Mouse (Mus musculus): ENCODE results near the gene Selenoo. TPM values are rescaled to one million over a fixed set of nuclear protein-coding genes. Genes with fewer than 3 reads are reported as not detected.

The Selenoo gene
- polyA plus RNA-seq, 1 experiment: 13.7 TPM

GRCm38 (mm10) chr15:89127364-89127940, 38.6 kb downstream of the Selenoo start:
- Histone ChIP-seq H3K79me3 (ENCODE audit: low read depth) (peaks cover 4% of the 10 kb centered on the region), H3K36me3 (ENCODE audit: control insufficient read depth, insufficient read depth) (peaks cover 45% of the 10 kb centered on the region), H3K4me3 (ENCODE audit: insufficient read depth, poor library complexity, severe bottlenecking) (peak overlapping the region; percentile 49), H3ac (ENCODE audit: control insufficient read depth, insufficient read length, low read depth) (peak overlapping the region; percentile 88), H3K27me3 (ENCODE audit: control insufficient read depth, insufficient read depth, insufficient read length) (no peaks in the 10 kb centered on the region), H3K79me2 (ENCODE audit: control insufficient read depth, insufficient read depth) (peaks cover 22% of the 10 kb centered on the region)
- TF ChIP-seq CEBPB (IDR thresholded peaks at IDR 0.05; ENCODE audit: low read depth) (no peak), USF1 (IDR thresholded peaks at IDR 0.05; ENCODE audit: low read depth) (no peak), FOSL1 (IDR thresholded peaks at IDR 0.05; ENCODE audit: insufficient read depth, low read length, poor library complexity, severe bottlenecking) (no peak), MYOD1 (IDR thresholded peaks at IDR 0.05; ENCODE audit: control insufficient read depth, insufficient read length, low read depth) (no peak), MYOG (IDR thresholded peaks at IDR 0.05; ENCODE audit: control insufficient read depth, extremely low read depth, insufficient read length) (no peak), MAX (IDR thresholded peaks at IDR 0.05) (no peak), CTCF (IDR thresholded peaks at IDR 0.05; ENCODE audit: control insufficient read depth, insufficient read depth, insufficient read length) (no peak)

GRCm38 (mm10) chr15:89128382-89129350, 39.8 kb downstream of the Selenoo start, which contains the start of gene Hdac10:
TSS of gene Hdac10 (minus strand) at chr15:89128700.
- Histone ChIP-seq H3K79me3 (ENCODE audit: low read depth) (no peaks in the 10 kb centered on the region), H3K4me3 (ENCODE audit: insufficient read depth, poor library complexity, severe bottlenecking) (peak within 1 kb of the TSS; percentile 49), H3K79me2 (ENCODE audit: control insufficient read depth, insufficient read depth) (peaks cover 16% of the 10 kb centered on the region), H3ac (ENCODE audit: control insufficient read depth, insufficient read length, low read depth) (peak within 1 kb of the TSS; percentile 88), H3K36me3 (ENCODE audit: control insufficient read depth, insufficient read depth) (peaks cover 43% of the 10 kb centered on the region), H3K27me3 (ENCODE audit: control insufficient read depth, insufficient read depth, insufficient read length) (no peaks in the 10 kb centered on the region)
- peak; percentile 94 for TF ChIP-seq MAX (IDR thresholded peaks at IDR 0.05)
- no peak for TF ChIP-seq CEBPB (IDR thresholded peaks at IDR 0.05; ENCODE audit: low read depth)
- peak; percentile 91 for TF ChIP-seq CTCF (IDR thresholded peaks at IDR 0.05; ENCODE audit: control insufficient read depth, insufficient read depth, insufficient read length)
- TF ChIP-seq MYOG (IDR thresholded peaks at IDR 0.05; ENCODE audit: control insufficient read depth, extremely low read depth, insufficient read length): no peak
- TF ChIP-seq USF1 (IDR thresholded peaks at IDR 0.05; ENCODE audit: low read depth): peak; percentile 23

GRCm38 (mm10) chr15:89130245-89130644, 41.4 kb downstream of the Selenoo start:
- Histone ChIP-seq H3K36me3 (ENCODE audit: control insufficient read depth, insufficient read depth) (peaks cover 35% of the 10 kb centered on the region), H3K4me3 (ENCODE audit: insufficient read depth, poor library complexity, severe bottlenecking) (no peak overlapping the region), H3ac (ENCODE audit: control insufficient read depth, insufficient read length, low read depth) (no peak overlapping the region), H3K79me3 (ENCODE audit: low read depth) (no peaks in the 10 kb centered on the region), H3K79me2 (ENCODE audit: control insufficient read depth, insufficient read depth) (peaks cover 16% of the 10 kb centered on the region), H3K27me3 (ENCODE audit: control insufficient read depth, insufficient read depth, insufficient read length) (no peaks in the 10 kb centered on the region)
- TF ChIP-seq USF1 (IDR thresholded peaks at IDR 0.05; ENCODE audit: low read depth) (no peak), MYOG (IDR thresholded peaks at IDR 0.05; ENCODE audit: control insufficient read depth, extremely low read depth, insufficient read length) (no peak), MAX (IDR thresholded peaks at IDR 0.05) (no peak), MYOD1 (IDR thresholded peaks at IDR 0.05; ENCODE audit: control insufficient read depth, insufficient read length, low read depth) (no peak), CEBPB (IDR thresholded peaks at IDR 0.05; ENCODE audit: low read depth) (no peak), CTCF (IDR thresholded peaks at IDR 0.05; ENCODE audit: control insufficient read depth, insufficient read depth, insufficient read length) (no peak), FOSL1 (IDR thresholded peaks at IDR 0.05; ENCODE audit: insufficient read depth, low read length, poor library complexity, severe bottlenecking) (no peak)

- H3K4me3 ChIP-seq (ENCODE audit: insufficient read depth, poor library complexity, severe bottlenecking): no peak overlapping the region
- no peaks in the 10 kb centered on the region for H3K79me3 ChIP-seq (ENCODE audit: low read depth)
- peaks cover 16% of the 10 kb centered on the region for H3K79me2 ChIP-seq (ENCODE audit: control insufficient read depth, insufficient read depth)
- peaks cover 29% of the 10 kb centered on the region for H3K36me3 ChIP-seq (ENCODE audit: control insufficient read depth, insufficient read depth)
- TF ChIP-seq MAX (IDR thresholded peaks at IDR 0.05) (no peak), CTCF (IDR thresholded peaks at IDR 0.05; ENCODE audit: control insufficient read depth, insufficient read depth, insufficient read length) (no peak), MYOG (IDR thresholded peaks at IDR 0.05; ENCODE audit: control insufficient read depth, extremely low read depth, insufficient read length) (no peak), CEBPB (IDR thresholded peaks at IDR 0.05; ENCODE audit: low read depth) (no peak), USF1 (IDR thresholded peaks at IDR 0.05; ENCODE audit: low read depth) (no peak), FOSL1 (IDR thresholded peaks at IDR 0.05; ENCODE audit: insufficient read depth, low read length, poor library complexity, severe bottlenecking) (no peak), MYOD1 (IDR thresholded peaks at IDR 0.05; ENCODE audit: control insufficient read depth, insufficient read length, low read depth) (no peak)
- H3ac ChIP-seq (ENCODE audit: control insufficient read depth, insufficient read length, low read depth): no peak overlapping the region
- no peaks in the 10 kb centered on the region for H3K27me3 ChIP-seq (ENCODE audit: control insufficient read depth, insufficient read depth, insufficient read length)
These were observed 42.4 kb downstream of the Selenoo start for GRCm38 (mm10) chr15:89131316-89131715.

- peaks cover 7% of the 10 kb centered on the region for H3K79me2 ChIP-seq (ENCODE audit: control insufficient read depth, insufficient read depth)
- peaks cover 15% of the 10 kb centered on the region for H3K36me3 ChIP-seq (ENCODE audit: control insufficient read depth, insufficient read depth)
- no peak overlapping the region for H3K4me3 ChIP-seq (ENCODE audit: insufficient read depth, poor library complexity, severe bottlenecking)
- no peak overlapping the region for H3ac ChIP-seq (ENCODE audit: control insufficient read depth, insufficient read length, low read depth)
- no peaks in the 10 kb centered on the region for H3K27me3 ChIP-seq (ENCODE audit: control insufficient read depth, insufficient read depth, insufficient read length)
- TF ChIP-seq MAX (IDR thresholded peaks at IDR 0.05) (no peak), FOSL1 (IDR thresholded peaks at IDR 0.05; ENCODE audit: insufficient read depth, low read length, poor library complexity, severe bottlenecking) (no peak), MYOG (IDR thresholded peaks at IDR 0.05; ENCODE audit: control insufficient read depth, extremely low read depth, insufficient read length) (no peak), MYOD1 (IDR thresholded peaks at IDR 0.05; ENCODE audit: control insufficient read depth, insufficient read length, low read depth) (no peak), USF1 (IDR thresholded peaks at IDR 0.05; ENCODE audit: low read depth) (no peak), CEBPB (IDR thresholded peaks at IDR 0.05; ENCODE audit: low read depth) (no peak), CTCF (IDR thresholded peaks at IDR 0.05; ENCODE audit: control insufficient read depth, insufficient read depth, insufficient read length) (no peak)
- peaks cover 2% of the 10 kb centered on the region for H3K79me3 ChIP-seq (ENCODE audit: low read depth)
These were observed 47.7 kb downstream of the Selenoo start for GRCm38 (mm10) chr15:89136461-89137155.
